Mouse (Mus musculus) limb, embryonic 15.5 days (tissue): Measurements from ENCODE around the gene Grik1. TPM values are rescaled to one million over a fixed set of nuclear protein-coding genes. Genes with fewer than 3 reads are reported as not detected.

Experiments
- ATAC-seq: fragments of 200-750 bp; cut with Nextera tagmentation; 2 replicates; pipeline ENCODE4 v1.8.0; 2017; ENCODE audit warnings: low read depth, moderate TSS enrichment; ENCODE audit not compliant: insufficient number of reproducible peaks, low FRiP score, low TSS enrichment
- H3K27ac ChIP-seq: fragments of 300-500 bp; sonication (generic); 2 replicates; pipeline ENCODE4 v1.5.1; 2015; ENCODE audit warnings: moderate library complexity, mild to moderate bottlenecking, inconsistent platforms
- H3K27me3 ChIP-seq: fragments of 300-500 bp; sonication (generic); 2 replicates; pipeline ENCODE4 v1.6.1; 2015; ENCODE audit warnings: inconsistent platforms
- H3K36me3 ChIP-seq: fragments of 300-500 bp; sonication (generic); 2 replicates; pipeline ENCODE4 v1.6.1; 2015; ENCODE audit warnings: inconsistent platforms
- H3K4me1 ChIP-seq: fragments of 300-500 bp; sonication (generic); 2 replicates; pipeline ENCODE4 v1.6.1; 2015; ENCODE audit warnings: inconsistent platforms
- H3K4me2 ChIP-seq: fragments of 300-500 bp; sonication (generic); 2 replicates; pipeline ENCODE4 v1.6.1; 2015; ENCODE audit warnings: mild to moderate bottlenecking, inconsistent platforms
- H3K4me3 ChIP-seq: fragments of 300-500 bp; sonication (generic); 2 replicates; pipeline ENCODE4 v1.5.1; 2015; ENCODE audit warnings: mild to moderate bottlenecking, inconsistent platforms
- H3K9ac ChIP-seq: fragments of 300-500 bp; sonication (generic); 2 replicates; pipeline ENCODE4 v1.6.1; 2015; ENCODE audit warnings: inconsistent platforms
- H3K9me3 ChIP-seq: fragments of 300-500 bp; sonication (generic); 2 replicates; pipeline ENCODE4 v1.6.1; 2016; ENCODE audit warnings: inconsistent platforms
- WGBS: fragments of 180-500 bp; shearing (Covaris S2); methylation state at CpG from one replicate; pipeline ENCODE4 v1.1.7; 2015; 5-methylcytosine and 5-hydroxymethylcytosine counted together
- polyA plus RNA-seq: library from polyadenylated mRNA; unstranded; fragments of >200 nt; fragmentation: Nextera tagmentation; extraction: Ambion mirVana; gene quantifications from 2 replicates; pipeline ENCODE4 v1.2.1, GENCODE M21; 2015

The Grik1 gene
- polyA plus RNA-seq = 2.1 and 2.8 TPM in 2 replicates

DNA sequence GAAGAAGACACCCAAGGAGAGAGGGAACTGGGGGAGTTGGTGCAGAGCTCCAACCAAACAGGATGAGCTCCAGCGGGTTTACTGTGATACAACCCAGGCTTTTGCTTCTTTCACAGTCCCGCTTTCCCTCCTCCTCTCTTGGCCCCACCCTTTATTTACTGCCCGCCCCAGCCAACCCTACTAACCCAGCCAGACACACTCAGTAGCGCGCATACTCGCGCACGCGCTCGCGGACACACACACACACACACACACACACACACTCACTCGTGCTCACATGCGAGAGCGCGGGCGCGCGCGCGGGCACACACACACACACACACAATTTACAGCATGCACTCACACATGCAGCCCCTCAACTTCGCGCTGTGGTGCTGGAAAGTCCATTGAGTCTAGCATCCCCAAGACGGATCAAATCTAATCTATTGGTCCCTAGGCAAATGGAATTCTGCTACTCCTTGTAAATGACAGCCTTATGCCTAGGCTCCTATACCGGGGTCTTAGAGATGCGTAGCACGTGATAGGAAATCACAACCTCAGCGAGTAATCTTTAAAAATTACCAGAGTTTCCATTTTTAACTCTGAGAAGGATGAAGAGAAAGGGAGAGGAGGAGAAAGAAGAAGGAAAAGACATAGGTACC lies at the start of gene Grik1:
Gene Grik1 (minus strand): TSS at position 134 of the 641 bp plus-strand sequence.
- under 1% methylated on average over 27 of the region's 27 CpGs for WGBS
- Histone ChIP-seq H3K4me3 (peak within 1 kb of the TSS; percentile 44), H3K27me3 (peaks cover 24% of the 10 kb centered on the region), H3K9ac (0 out of 2 replicates have a peak within 1 kb of the TSS, but pooled peaks have one; percentile 7), H3K36me3 (no peaks in the 10 kb centered on the region), H3K4me2 (peak within 1 kb of the TSS; percentile 90), H3K9me3 (no peaks in the 10 kb centered on the region), H3K4me1 (peaks cover 17% of the 10 kb centered on the region), H3K27ac (no peak within 1 kb of the TSS)
- peak; percentile 55; the same call in 1 of the 2 replicates for ATAC-seq

DNA sequence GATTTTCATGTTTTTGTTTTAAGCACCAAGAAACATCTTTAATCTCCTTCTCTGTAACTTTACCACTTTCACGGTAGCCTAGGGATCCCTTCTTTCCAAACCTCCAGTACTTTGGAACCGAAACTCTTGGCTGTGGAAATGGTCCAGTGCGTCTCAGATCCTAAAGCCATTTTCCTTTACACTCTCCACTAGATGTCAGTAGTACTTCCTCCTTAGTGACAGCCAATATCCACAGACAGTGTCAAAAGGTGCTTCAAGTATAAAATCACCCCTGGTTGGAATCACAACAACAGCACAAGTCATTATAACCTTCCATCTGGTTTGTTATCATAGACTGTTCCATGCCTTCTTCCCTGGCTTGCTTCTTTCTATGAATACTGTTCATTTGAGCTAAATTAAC lies 4.1 kb upstream of the Grik1 start:
- Histone ChIP-seq H3K9ac (no peak overlapping the region), H3K4me1 (peaks cover 15% of the 10 kb centered on the region), H3K9me3 (no peaks in the 10 kb centered on the region), H3K4me3 (no peak overlapping the region), H3K4me2 (no peak overlapping the region), H3K27ac (no peak overlapping the region), H3K27me3 (peaks cover 13% of the 10 kb centered on the region), H3K36me3 (no peaks in the 10 kb centered on the region)
- no peak for ATAC-seq
- 43% methylated on average over 3 of the region's 3 CpGs for WGBS

DNA sequence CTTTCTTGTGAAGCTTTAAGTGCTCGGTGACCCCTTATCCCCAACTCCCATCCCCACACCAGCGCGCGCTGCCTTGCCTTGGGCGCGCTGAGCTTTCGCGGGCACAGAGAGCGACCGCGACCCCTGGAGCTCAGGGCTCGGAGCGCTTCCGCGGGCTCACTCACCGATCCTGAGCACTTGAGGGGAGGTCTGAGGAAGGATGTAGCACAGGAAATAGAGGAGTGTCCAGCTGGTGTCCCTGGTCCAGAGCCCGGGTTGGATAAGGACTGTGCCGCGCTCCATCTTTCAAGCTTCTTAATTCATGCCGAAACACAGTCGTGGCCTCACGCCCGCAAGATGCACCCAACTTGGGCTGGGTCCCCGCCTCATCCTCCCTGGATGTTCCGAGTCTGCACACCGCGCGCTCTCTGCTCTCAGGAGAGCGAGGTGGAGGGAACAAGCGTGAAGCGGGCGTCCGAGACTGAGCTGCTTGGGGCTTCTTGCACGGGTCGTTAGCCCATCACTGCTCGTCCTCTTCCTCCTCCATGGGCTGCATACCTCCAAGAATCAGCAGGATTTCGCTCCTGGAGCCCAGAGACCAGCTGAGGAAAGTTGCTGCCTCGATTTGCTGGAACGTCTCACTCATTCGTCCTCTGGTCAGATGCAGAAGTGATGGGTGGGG lies 514 bp downstream of the Grik1 start:
- WGBS = under 1% methylated on average over 40 of the region's 40 CpGs
- Histone ChIP-seq H3K4me1 (peaks cover 17% of the 10 kb centered on the region), H3K27me3 (peaks cover 24% of the 10 kb centered on the region), H3K4me3 (peak overlapping the region; percentile 44), H3K4me2 (peak overlapping the region; percentile 90), H3K9ac (0 out of 2 replicates have a peak overlapping the region, but pooled peaks have one; percentile 7), H3K36me3 (no peaks in the 10 kb centered on the region), H3K9me3 (no peaks in the 10 kb centered on the region), H3K27ac (no peak overlapping the region)
- ATAC-seq = peak; percentile 52; the same call in 1 of the 2 replicates

DNA sequence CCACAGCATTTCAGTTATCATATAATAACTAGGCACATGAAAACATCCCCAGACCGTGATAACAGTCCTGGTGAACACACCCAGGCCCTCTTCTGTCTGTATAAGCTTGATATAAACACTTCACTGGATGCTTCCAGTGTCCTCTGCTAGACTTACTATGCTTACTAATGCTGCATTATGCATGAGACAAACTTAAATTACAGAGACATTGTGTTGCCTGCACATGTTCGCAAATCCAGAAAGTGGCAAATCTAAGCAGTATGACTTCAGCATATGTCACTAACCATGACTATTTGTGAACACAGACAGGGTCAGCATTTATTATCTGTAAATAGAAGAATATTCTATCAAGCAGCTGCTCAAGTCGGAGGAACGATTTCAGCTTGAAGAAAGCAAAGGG lies 31.7 kb downstream of the Grik1 start:
- Histone ChIP-seq H3K36me3 (no peaks in the 10 kb centered on the region), H3K9me3 (no peaks in the 10 kb centered on the region), H3K4me2 (no peak overlapping the region), H3K4me3 (no peak overlapping the region), H3K9ac (no peak overlapping the region), H3K4me1 (no peaks in the 10 kb centered on the region), H3K27me3 (no peaks in the 10 kb centered on the region), H3K27ac (no peak overlapping the region)
- WGBS = 79% methylated on average over 4 of the region's 4 CpGs
- ATAC-seq = no peak

DNA sequence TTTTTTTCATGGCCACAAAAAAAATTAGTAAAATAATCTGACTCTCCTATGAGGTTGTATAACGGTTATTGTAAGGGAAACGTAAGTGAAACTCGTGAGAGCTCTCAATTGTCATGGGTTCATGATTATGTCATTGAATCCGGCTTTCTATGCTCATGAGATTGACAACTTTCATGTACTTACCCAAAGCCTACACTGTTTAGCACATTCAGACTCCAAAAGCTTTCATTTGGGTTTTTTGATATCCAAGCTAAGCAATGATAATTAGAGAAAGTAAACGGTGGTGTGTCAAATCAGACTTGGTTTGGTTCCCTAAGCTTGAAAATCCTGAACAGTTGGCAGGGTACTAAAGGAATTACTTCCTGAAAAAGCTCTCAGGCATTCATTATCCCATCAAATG lies 33.0 kb downstream of the Grik1 start:
- 48% methylated on average over 5 of the region's 5 CpGs for WGBS

DNA sequence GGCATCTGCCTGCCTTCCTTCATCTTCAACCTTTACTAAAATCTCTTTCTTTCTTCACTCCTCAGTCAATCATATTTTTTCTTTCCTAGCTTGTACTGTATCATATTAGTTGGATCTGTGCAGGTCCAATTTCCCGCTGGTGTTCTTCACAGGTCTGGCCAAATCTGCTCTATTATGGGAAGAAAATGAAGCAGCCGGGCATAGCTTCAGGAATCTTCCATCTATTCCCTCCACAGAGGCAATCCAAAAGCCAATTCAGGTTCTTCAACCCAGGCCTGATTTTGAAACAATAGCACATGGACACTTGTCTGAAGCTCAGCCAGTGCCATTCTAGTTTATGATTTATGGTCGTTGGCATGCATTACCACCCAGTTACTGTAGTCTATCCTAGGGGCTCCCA lies 34.0 kb downstream of the Grik1 start:
- Histone ChIP-seq H3K4me3 (no peak overlapping the region), H3K27ac (no peak overlapping the region), H3K4me2 (no peak overlapping the region), H3K9me3 (no peaks in the 10 kb centered on the region), H3K36me3 (no peaks in the 10 kb centered on the region), H3K4me1 (no peaks in the 10 kb centered on the region), H3K9ac (no peak overlapping the region), H3K27me3 (no peaks in the 10 kb centered on the region)
- ATAC-seq = no peak
- 75% methylated on average over 3 of the region's 3 CpGs for WGBS

More for the DNA sequence above, 33.0 kb downstream of the Grik1 start:
- Histone ChIP-seq H3K4me3 (no peak overlapping the region), H3K36me3 (no peaks in the 10 kb centered on the region), H3K27me3 (no peaks in the 10 kb centered on the region), H3K9me3 (no peaks in the 10 kb centered on the region), H3K4me1 (no peaks in the 10 kb centered on the region), H3K27ac (no peak overlapping the region), H3K4me2 (no peak overlapping the region), H3K9ac (no peak overlapping the region)
- no peak for ATAC-seq

DNA sequence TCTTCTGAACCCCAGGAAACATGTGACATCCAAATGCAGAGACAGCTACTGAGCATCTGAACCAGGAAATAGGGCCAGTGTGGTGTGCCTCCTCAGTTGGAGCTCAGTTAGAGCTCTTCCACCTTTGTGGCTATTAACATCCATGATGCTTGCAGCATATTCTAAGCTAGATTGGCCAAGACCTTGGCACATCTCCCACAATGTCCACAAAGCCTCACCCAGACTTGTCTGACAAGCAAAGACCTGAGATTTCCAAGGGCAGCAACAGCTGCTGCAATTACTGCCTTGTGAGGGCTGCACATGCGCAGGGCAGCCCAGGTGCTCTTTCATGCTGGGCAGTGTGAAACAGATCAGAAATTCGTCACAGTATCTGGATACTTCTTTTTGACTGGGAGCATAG lies 37.4 kb downstream of the Grik1 start:
- H3K36me3 ChIP-seq = no peaks in the 10 kb centered on the region
- no peak overlapping the region for H3K4me2 ChIP-seq
- WGBS = 58% methylated on average over 2 of the region's 2 CpGs
- H3K27ac ChIP-seq = no peak overlapping the region
- no peak overlapping the region for H3K9ac ChIP-seq
- H3K4me1 ChIP-seq = no peaks in the 10 kb centered on the region
- no peaks in the 10 kb centered on the region for H3K27me3 ChIP-seq
- H3K9me3 ChIP-seq = no peaks in the 10 kb centered on the region
- ATAC-seq = no peak
- no peak overlapping the region for H3K4me3 ChIP-seq

DNA sequence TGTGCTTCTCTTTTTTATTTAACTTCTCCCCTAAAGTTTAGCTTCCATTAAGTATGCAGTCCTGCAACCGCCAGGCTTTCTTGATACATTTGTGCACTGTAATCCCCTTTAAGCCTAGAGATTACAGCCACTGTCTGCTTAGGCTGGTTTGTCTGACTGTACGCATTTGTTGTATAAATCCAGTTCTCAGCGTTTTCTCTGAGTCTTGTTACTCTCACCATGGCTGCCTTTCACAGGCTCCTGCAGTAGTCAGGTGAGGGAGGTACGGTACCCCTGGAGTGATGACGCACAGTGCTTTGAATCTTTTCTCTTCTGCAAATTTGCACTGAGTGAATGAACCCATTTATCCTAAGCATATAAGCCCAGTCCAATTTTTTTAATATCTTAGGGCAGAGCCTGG lies 39.0 kb downstream of the Grik1 start:
- Histone ChIP-seq H3K9ac (no peak overlapping the region), H3K9me3 (no peaks in the 10 kb centered on the region), H3K27me3 (no peaks in the 10 kb centered on the region), H3K4me2 (no peak overlapping the region), H3K36me3 (no peaks in the 10 kb centered on the region), H3K4me3 (no peak overlapping the region), H3K27ac (no peak overlapping the region), H3K4me1 (no peaks in the 10 kb centered on the region)
- ATAC-seq = no peak
- WGBS = 69% methylated on average over 5 of the region's 5 CpGs

DNA sequence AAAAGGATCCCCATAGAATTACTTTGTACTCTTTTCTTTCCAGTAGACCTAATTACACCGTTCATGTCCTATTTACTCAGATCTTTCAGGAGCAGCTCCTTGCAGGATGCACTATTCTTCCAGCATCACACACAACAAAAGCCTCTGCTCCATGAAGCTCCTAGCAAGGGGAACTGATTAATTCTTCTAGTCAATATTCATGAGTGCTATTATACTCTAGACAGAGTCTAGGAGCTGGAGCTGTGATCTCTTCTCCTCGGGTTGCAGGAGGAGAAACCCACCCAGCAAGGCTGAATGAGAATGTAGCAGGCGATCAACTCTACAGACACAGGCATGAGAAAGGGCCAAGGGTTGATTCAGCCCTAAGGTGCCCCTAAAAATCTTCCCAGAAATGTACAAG lies 40.2 kb downstream of the Grik1 start:
- WGBS = 78% methylated on average over 3 of the region's 3 CpGs
- no peaks in the 10 kb centered on the region for H3K36me3 ChIP-seq
- H3K4me2 ChIP-seq = no peak overlapping the region
- H3K9ac ChIP-seq = no peak overlapping the region
- H3K4me3 ChIP-seq = no peak overlapping the region
- H3K4me1 ChIP-seq = no peaks in the 10 kb centered on the region
- no peaks in the 10 kb centered on the region for H3K27me3 ChIP-seq
- no peak overlapping the region for H3K27ac ChIP-seq
- H3K9me3 ChIP-seq = no peaks in the 10 kb centered on the region
- ATAC-seq = no peak

DNA sequence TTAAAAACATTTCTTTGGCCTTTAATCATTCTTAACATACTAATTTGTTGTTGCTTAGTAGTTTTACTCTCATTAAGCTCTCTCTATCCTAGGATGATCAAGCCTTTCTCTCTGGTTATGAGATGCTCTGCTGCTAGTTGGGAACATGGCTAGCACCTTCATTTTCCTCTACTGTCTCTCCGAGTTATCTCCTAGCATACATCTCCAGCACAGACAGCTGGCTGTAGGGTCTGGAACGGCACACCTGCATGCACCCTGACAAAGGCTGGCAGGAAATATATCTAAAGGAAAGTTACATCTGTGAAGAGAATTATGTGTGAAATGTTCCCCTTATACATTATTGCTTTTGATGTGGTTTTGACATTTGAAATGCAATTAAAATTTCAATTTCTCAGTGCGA lies 42.5 kb downstream of the Grik1 start:
- H3K4me1 ChIP-seq = no peaks in the 10 kb centered on the region
- WGBS = 78% methylated on average over 3 of the region's 3 CpGs
- H3K9me3 ChIP-seq = no peaks in the 10 kb centered on the region
- no peak overlapping the region for H3K27ac ChIP-seq
- no peak for ATAC-seq
- no peak overlapping the region for H3K9ac ChIP-seq
- no peak overlapping the region for H3K4me2 ChIP-seq
- no peaks in the 10 kb centered on the region for H3K36me3 ChIP-seq
- H3K4me3 ChIP-seq = no peak overlapping the region
- H3K27me3 ChIP-seq = no peaks in the 10 kb centered on the region

DNA sequence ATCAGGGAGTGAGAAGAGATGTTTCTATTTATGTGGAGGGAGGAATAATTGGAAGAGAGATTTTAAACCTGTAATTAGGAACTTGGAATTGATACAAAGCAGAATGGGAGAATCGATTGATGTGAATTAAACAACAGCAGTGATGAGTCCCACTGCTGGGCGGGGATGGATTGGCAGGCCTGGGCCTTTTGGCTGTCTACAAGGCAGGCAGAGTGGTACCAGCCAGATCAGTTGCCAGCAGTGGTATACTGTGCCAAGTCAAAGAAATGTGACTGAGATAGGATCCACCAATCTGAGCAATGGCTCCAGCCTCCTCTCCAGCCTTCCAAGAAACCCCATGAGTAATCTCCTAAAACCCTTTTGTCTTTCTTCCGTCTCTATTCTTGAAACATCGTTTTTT lies 45.4 kb downstream of the Grik1 start:
- 85% methylated on average over 4 of the region's 4 CpGs for WGBS
- ATAC-seq = no peak
- Histone ChIP-seq H3K9me3 (no peaks in the 10 kb centered on the region), H3K4me3 (no peak overlapping the region), H3K27ac (no peak overlapping the region), H3K4me1 (no peaks in the 10 kb centered on the region), H3K9ac (no peak overlapping the region), H3K27me3 (no peaks in the 10 kb centered on the region), H3K36me3 (no peaks in the 10 kb centered on the region), H3K4me2 (no peak overlapping the region)

DNA sequence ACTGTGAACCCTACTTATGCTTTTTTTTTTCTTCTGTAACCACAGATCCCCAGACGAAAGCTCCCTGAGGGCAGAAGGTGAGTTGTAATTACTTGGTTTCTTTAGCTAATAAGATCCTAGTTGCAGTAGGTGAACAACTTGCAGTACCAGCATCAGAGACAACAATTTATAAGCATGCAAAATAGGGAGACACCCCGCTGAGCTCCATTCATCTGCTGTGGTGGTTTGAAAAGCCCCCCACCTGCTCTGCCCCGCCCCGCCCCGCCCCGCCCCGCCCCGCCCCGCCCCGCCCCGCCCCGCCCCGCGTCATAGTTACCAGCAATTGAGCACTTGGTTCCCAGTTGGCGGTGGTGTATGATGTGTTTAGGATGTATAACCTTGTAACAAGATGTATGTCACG lies 64.4 kb downstream of the Grik1 start:
- Histone ChIP-seq H3K27ac (no peak overlapping the region), H3K9me3 (no peaks in the 10 kb centered on the region), H3K4me2 (no peak overlapping the region), H3K4me3 (no peak overlapping the region), H3K36me3 (no peaks in the 10 kb centered on the region), H3K27me3 (no peaks in the 10 kb centered on the region), H3K4me1 (no peaks in the 10 kb centered on the region), H3K9ac (no peak overlapping the region)
- 51% methylated on average over 12 of the region's 16 CpGs for WGBS
- no peak for ATAC-seq
